Mouse (Mus musculus) lung, postnatal 0 days (tissue): Measurements from ENCODE around the gene Arhgap10. TPM values are rescaled to one million over a fixed set of nuclear protein-coding genes. Genes with fewer than 3 reads are reported as not detected.

Experiments
- ATAC-seq: fragments of 200-750 bp; cut with Nextera tagmentation; 2 replicates; pipeline ENCODE4 v1.8.0; 2017; ENCODE audit warnings: moderate library complexity
- DNase-seq: peaks from one replicate; pipeline ENCODE4 v3.0.0-alpha.2; 2016; ENCODE audit warnings: low spot score
- H3K27ac ChIP-seq: fragments of 300-500 bp; sonication (generic); 2 replicates; pipeline ENCODE4 v1.5.1; 2014; ENCODE audit warnings: antibody characterized with exemption, mild to moderate bottlenecking, low read length, mixed read lengths
- H3K27me3 ChIP-seq: fragments of 300-500 bp; sonication (generic); replicated peaks from 2 replicates; pipeline ENCODE4 v1.6.1; 2014; ENCODE audit warnings: low read length, mixed read lengths; ENCODE audit not compliant: insufficient read depth
- H3K36me3 ChIP-seq: fragments of 300-500 bp; sonication (generic); 2 replicates; pipeline ENCODE4 v1.6.1; 2014; ENCODE audit warnings: low read length, mixed read lengths; ENCODE audit not compliant: insufficient read depth
- H3K4me1 ChIP-seq: fragments of 300-500 bp; sonication (generic); 2 replicates; pipeline ENCODE4 v1.6.1; 2014; ENCODE audit warnings: antibody characterized with exemption, low read depth, low read length, mixed read lengths; ENCODE audit not compliant: insufficient read depth
- H3K4me2 ChIP-seq: fragments of 300-500 bp; sonication (generic); replicated peaks from 2 replicates; pipeline ENCODE4 v1.6.1; 2014; ENCODE audit warnings: low read depth, mild to moderate bottlenecking, low read length, moderate library complexity, mixed read lengths
- H3K4me3 ChIP-seq: fragments of 300-500 bp; sonication (generic); 2 replicates; pipeline ENCODE4 v1.5.1; 2014; ENCODE audit warnings: low read depth, low read length
- H3K9ac ChIP-seq: fragments of 300-500 bp; sonication (generic); replicated peaks from 2 replicates; pipeline ENCODE4 v1.6.1; 2014; ENCODE audit warnings: low read depth, mild to moderate bottlenecking
- H3K9me3 ChIP-seq: fragments of 300-500 bp; sonication (generic); 2 replicates; pipeline ENCODE4 v1.6.1; 2016; ENCODE audit warnings: low read length, mixed read lengths
- CTCF ChIP-seq: IDR thresholded peaks from 2 replicates; pipeline ENCODE4 v1.5.1; 2016; ENCODE audit warnings: antibody characterized with exemption, mild to moderate bottlenecking
- EP300 ChIP-seq: IDR thresholded peaks from 2 replicates; pipeline ENCODE4 v1.6.1; 2016; ENCODE audit warnings: antibody characterized with exemption, mild to moderate bottlenecking, control low read depth
- WGBS: fragments of 180-500 bp; shearing (Covaris S2); extraction: QIAGEN DNeasy Blood & Tissue Kit; methylation state at CpG from one replicate; pipeline ENCODE4 v1.1.7; 2014; 5-methylcytosine and 5-hydroxymethylcytosine counted together
- polyA plus RNA-seq: library from polyadenylated mRNA; unstranded; fragments of >200 nt; fragmentation: Nextera tagmentation; extraction: Ambion mirVana; gene quantifications from 2 replicates; pipeline ENCODE4 v1.2.1, GENCODE M21; 2015

The Arhgap10 gene
- polyA plus RNA-seq, 1 experiment from 2014 or later = 15.9 TPM

DNA sequence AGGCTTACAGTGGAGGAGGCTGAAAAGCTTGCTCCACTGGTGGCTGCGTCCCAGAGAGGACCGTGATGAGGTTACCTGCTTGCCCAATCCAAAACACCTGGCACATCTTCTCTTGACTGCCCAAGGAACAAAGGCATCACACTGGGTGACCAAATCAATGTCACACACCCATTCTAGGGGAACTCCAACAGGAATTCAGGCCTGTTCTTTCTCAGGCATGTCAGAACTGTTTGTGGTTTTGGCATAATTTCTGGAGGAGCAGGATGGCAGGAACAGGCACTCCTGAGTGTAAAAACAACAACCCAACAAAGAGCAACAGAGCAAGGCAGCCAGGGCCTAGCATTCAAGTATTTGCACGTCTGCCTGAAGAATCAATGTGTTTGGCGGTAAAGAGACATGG is 59.2 kb downstream of the Arhgap10 start:
- no peak overlapping the region for H3K4me2 ChIP-seq
- H3K4me1 ChIP-seq = no peaks in the 10 kb centered on the region
- no peaks in the 10 kb centered on the region for H3K36me3 ChIP-seq
- peak; percentile 4; the same call in 1 of the 2 replicates for ATAC-seq
- WGBS = 90% methylated on average over 4 of the region's 4 CpGs
- TF ChIP-seq CTCF (no peak), EP300 (no peak)
- H3K27me3 ChIP-seq = no peaks in the 10 kb centered on the region
- no peak overlapping the region for H3K4me3 ChIP-seq
- no peaks in the 10 kb centered on the region for H3K9me3 ChIP-seq
- H3K9ac ChIP-seq = no peak overlapping the region
- no peak overlapping the region for H3K27ac ChIP-seq
- DNase-seq = no peak

DNA sequence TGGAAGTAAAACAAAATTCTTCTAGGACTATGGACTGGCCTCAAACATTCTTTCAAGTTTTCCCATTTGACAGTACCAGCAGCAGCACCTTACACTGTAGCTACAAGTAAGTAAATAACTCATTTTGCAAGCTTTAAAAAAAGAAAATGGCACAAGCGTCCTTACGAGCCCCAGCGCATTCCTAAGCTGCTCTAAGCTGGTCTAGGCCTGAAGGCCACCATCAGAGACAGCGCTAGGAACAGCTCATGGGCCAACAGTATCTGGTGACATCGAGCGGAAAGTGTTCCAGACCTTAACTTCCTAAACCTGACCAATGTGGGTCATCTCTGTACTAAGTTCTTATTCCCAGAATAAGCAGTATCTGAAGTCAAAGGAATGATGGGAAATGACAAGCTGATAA is 61.5 kb downstream of the Arhgap10 start:
- no peak for ATAC-seq
- Histone ChIP-seq H3K36me3 (no peaks in the 10 kb centered on the region), H3K4me1 (no peaks in the 10 kb centered on the region), H3K9me3 (no peaks in the 10 kb centered on the region), H3K4me3 (no peak overlapping the region), H3K4me2 (no peak overlapping the region), H3K27ac (no peak overlapping the region), H3K9ac (no peak overlapping the region), H3K27me3 (no peaks in the 10 kb centered on the region)
- WGBS = 85% methylated on average over 6 of the region's 6 CpGs
- DNase-seq = no peak
- TF ChIP-seq CTCF = no peak
- no peak for TF ChIP-seq EP300

DNA sequence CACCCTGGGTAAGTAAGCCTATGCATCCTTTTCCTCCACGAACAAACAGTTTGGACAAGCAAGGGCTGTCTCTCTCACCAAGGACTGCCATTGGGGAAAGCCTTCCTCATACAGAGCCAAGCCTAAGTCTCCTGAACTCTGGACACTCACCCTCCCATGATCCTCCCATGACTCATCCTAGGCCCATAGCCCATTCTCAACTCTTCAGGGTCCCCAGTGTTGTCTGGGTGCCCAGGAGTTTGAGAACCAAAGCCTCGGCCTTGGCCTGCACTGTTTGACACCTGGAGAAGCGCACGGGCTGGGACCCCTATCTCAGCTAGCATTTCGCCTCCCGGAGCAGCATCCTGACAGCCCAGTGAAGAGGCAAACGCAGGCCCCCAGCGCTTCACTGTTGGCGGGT is 63.9 kb downstream of the Arhgap10 start:
- no peaks in the 10 kb centered on the region for H3K9me3 ChIP-seq
- no peak overlapping the region for H3K9ac ChIP-seq
- no peak for DNase-seq
- H3K27ac ChIP-seq = no peak overlapping the region
- TF ChIP-seq CTCF = no peak
- TF ChIP-seq EP300 = no peak
- H3K4me3 ChIP-seq = no peak overlapping the region
- H3K36me3 ChIP-seq = peaks cover 6% of the 10 kb centered on the region; the same call in 1 of the 2 replicates
- no peak overlapping the region for H3K4me2 ChIP-seq
- WGBS = 94% methylated on average over 9 of the region's 9 CpGs
- no peak for ATAC-seq
- H3K4me1 ChIP-seq = no peaks in the 10 kb centered on the region
- no peaks in the 10 kb centered on the region for H3K27me3 ChIP-seq

DNA sequence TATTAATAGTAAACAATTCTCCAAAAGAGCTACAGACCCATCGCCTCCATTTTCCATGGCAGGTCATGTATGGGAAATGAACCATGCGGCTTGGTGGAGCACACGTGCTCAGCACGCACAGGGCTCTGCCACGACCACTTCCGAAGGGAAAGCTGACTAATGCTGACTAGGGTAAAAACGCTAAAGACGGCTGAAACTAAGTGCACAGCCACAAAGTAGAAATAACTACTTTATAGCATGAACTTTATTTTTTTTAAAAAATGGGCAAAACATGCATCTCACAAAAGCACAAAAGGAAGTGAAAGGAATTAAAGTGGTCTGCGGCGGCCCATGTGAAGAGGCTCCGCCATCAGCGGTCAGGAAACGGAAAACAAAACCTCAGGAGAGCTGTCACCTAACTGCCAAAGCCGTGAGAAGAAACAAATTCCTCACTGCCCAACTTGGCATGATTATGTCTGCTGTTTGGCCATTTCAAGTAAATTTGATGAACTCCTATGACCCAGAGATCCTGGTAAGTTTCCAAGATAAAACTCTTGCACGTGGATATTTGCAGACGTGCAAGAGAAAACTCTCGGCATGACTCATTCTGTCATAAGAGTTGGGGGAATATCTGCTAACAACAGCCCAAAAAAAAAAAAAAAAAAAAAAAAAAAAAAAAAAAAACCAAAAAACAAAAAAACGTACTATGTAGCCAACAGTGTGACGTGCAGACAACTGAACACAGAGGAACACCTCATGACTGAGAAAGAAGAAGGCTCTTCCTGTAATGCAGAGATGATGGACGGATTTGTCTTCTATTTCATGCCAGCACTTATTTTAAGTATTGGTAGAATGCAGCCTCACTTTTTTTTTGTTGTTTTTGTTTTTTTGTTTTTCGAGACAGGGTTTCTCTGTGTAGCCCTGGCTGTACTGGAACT is 66.0 kb downstream of the Arhgap10 start:
- Histone ChIP-seq H3K9me3 (no peaks in the 10 kb centered on the region; the same call in 1 of the 2 replicates), H3K36me3 (peaks cover 6% of the 10 kb centered on the region; the same call in 1 of the 2 replicates), H3K4me2 (no peak overlapping the region), H3K27ac (no peak overlapping the region), H3K27me3 (no peaks in the 10 kb centered on the region), H3K9ac (no peak overlapping the region), H3K4me1 (no peaks in the 10 kb centered on the region), H3K4me3 (no peak overlapping the region)
- DNase-seq (peak; percentile 31), ATAC-seq (no peak)
- 80% methylated on average over 21 of the region's 21 CpGs for WGBS
- TF ChIP-seq EP300 (no peak), CTCF (no peak)

DNA sequence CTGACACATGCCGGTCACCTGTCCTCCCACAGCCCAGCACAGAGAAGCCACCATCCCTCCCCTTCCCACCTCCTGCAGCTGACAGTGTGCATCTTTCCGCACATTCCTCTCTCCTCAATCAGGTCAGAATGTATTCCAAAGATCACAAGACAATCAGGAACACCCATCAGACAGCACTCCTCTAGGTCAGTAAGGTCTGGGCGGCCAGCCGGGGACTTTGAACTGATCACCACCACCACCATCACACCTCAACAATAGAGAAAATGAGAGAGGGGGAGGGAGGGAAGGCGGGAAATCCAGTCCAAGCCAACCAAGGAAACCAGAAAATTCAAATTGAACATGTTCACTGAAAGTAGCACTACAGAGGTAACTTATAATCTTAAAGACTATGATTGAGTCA is 66.7 kb downstream of the Arhgap10 start:
- no peaks in the 10 kb centered on the region; the same call in 1 of the 2 replicates for H3K9me3 ChIP-seq
- H3K4me1 ChIP-seq = no peaks in the 10 kb centered on the region
- no peak overlapping the region for H3K4me2 ChIP-seq
- TF ChIP-seq CTCF (no peak), EP300 (no peak)
- H3K27ac ChIP-seq = no peak overlapping the region
- WGBS = 88% methylated on average over 5 of the region's 5 CpGs
- ATAC-seq = no peak
- H3K4me3 ChIP-seq = no peak overlapping the region
- peaks cover 6% of the 10 kb centered on the region; the same call in 1 of the 2 replicates for H3K36me3 ChIP-seq
- no peak overlapping the region for H3K9ac ChIP-seq
- H3K27me3 ChIP-seq = no peaks in the 10 kb centered on the region
- DNase-seq = no peak

DNA sequence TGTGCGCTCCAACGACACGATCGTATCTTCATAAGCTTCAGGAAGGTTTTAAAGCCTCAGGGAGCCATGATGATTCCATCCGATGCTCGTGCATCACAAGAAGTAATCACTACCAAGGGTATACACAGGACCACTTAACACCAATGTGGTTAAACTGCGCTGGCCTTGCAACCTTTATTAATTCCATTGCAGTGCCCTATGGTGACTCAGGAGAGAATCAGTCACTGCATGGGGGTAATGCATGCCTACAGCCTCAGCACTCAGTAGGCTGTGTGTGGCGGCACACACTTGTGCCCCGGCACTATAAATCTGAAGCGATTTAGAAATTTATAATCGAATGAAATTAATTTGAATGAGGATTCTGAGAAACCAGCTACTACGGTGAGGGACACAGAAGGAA is 71.5 kb downstream of the Arhgap10 start:
- no peak for ATAC-seq
- no peak for TF ChIP-seq EP300
- no peak for TF ChIP-seq CTCF
- no peak for DNase-seq
- Histone ChIP-seq H3K27ac (no peak overlapping the region), H3K27me3 (no peaks in the 10 kb centered on the region), H3K4me3 (no peak overlapping the region), H3K4me1 (peaks cover 3% of the 10 kb centered on the region; the same call in 1 of the 2 replicates), H3K36me3 (peaks cover 6% of the 10 kb centered on the region; the same call in 1 of the 2 replicates), H3K9ac (no peak overlapping the region), H3K4me2 (no peak overlapping the region), H3K9me3 (no peaks in the 10 kb centered on the region; the same call in 1 of the 2 replicates)
- WGBS = 98% methylated on average over 12 of the region's 12 CpGs
